Mouse (Mus musculus) gastrocnemius, postnatal 14 days (tissue): ENCODE data around the gene Cebpg. TPM values are rescaled to one million over a fixed set of nuclear protein-coding genes. Genes with fewer than 3 reads are reported as not detected.

Source experiments
- DNase-seq: peaks from one replicate; pipeline ENCODE4 v3.0.0; 2021; ENCODE audit warnings: mixed read lengths
- intact Hi-C: fragments of 180-260 bp; cut with DNase I; formaldehyde crosslinking; loops from one replicate; pipeline ENCODE4 v1.15.1; 2025; ENCODE audit warnings: low total_unique reads
- long read RNA-seq, 2 experiments: library from polyadenylated mRNA; stranded (forward); transcript quantifications; one replicate each; pipeline ENCODE4 v2.0.0; 2021
- total RNA-seq, 2 experiments: library from RNA; stranded (reverse); gene quantifications; 2 replicates each; pipeline ENCODE4 v1.2.3; 2021

Cebpg gene
- total RNA-seq = 10 to 100 TPM; 24.5 to 30.4 TPM
- long read RNA-seq, experiment 1, full-length matches to known transcripts = 32 of 37 reads
- long read RNA-seq, experiment 1, partial matches to known transcripts = 0 of 37 reads
- long read RNA-seq, experiment 1, other reads (novel, unspliced or antisense) = 5 of 37 reads
- long read RNA-seq, experiment 2, full-length matches to known transcripts = 30 of 34 reads
- long read RNA-seq, experiment 2, partial matches to known transcripts = 0 of 34 reads
- long read RNA-seq, experiment 2, other reads (novel, unspliced or antisense) = 4 of 34 reads

DNA sequence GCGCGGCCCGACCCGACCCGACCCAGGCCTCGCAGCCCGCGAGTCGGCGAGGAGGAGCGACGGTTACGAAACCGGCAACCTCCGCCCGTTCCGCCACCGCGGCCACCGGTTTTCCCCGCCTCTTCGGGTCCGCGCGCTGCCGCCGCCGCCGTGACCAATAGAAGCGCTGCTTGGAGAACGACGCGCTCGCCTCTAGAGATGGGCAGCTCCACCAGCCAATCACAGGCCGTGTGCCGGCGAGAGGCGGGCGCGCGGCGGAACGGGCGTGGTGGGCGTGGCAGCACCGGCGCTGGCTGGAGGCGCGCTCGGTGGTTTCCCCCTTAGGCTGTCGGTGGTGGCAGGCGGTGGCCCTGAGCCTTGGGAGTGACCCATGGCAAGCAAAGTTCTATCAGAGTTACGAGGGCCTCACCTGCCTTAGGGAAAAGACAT, at the start of gene Cebpg:
Cebpg (minus strand) TSS at position 138 of the 429 bp plus-strand sequence.
- peak; percentile 95 for DNase-seq
- intact Hi-C loops = no loop called here

DNA sequence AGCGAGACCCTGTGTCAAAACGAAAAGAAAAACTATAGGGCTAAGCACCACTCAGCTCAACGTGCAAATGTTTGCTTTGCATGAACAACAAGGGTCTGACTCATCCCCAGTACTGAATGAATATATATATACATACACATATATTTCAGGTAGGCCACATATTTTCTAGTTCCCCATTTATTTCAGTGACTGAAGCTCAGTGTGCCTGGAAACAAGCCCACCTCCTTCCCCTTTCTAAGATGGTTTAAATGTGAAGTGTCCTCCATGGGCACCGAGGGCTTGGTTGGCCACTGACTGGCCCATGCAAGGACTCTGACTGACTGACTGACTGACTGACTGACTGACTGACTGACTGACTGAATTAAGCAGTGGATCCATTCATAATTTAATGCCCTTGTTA, 43.2 kb upstream of the Cebpg start:
- DNase-seq = no peak
- intact Hi-C loops = no loop called here

DNA sequence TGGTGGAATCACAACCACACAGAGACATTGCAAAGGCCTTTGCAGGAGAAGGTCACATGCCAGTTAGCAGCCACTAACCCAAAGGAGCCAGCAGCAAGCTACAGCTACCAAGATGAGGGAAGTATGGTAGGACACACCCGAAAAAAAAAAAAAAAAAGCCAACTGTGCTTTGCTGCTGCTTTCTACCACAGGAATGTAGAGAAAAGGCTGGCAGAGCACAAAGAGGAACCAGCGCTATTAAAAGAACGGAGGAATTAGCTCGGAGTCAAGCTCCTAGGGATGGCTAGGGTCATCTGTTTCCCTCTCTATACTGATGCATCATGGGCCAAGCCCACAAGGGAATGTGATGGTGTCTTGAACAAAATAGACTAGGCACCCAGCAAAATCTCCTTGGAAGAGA, 42.4 kb upstream of the Cebpg start:
- DNase-seq = no peak
- intact Hi-C loops = no loop called here

DNA sequence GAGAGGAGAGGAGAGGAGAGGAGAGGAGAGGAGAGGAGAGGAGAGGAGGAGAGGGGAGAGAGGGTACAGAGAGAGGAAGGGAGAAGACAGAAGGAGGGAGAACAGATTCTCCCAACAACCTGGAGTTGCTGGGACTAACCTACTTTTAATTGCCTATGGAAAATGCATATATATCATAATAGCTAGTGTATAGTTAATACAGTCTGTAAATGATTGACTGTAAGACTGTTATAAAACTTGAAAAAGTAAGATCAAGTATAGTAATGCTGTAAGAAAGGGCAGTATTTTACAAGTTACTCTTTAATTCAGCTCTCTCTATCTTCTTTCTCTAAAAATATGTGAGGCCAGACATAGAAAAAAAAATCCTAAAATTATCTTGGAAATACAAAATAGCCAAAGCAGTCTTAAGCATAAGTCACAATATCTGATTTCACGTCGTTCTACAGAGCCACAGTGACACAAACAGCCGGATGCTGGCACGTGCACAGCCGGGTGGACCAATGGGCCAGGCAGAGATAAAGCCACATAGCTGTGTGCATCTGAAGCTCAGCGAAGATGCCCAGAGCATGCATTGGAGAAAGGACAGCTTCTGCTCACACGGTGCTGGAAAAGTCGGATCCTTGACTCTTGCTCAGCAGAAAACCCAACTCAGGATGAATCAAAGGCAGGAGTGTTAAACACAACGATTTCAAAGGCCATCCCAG, 38.8 kb upstream of the Cebpg start:
- intact Hi-C loops = no loop called here
- DNase-seq = no peak

DNA sequence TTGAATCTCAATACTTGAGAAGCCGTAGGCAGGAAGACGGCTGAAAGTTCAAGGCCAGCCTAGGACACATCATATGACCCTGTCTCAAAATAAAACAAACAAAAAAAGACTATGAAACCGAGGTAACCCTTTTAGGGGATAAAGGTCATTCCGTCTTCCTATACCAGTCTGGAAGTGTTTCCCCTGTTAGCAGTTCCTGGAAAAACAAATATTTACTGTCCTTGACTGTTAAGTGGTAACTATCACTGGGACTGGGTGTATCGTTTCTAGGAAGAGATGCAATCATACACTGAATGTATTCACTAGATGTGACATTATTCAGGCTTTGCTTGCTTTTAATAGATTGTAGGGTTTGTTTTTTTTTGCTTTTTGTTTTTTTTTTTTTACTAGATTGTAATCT, 34.2 kb upstream of the Cebpg start:
- intact Hi-C loops = no loop called here

DNA sequence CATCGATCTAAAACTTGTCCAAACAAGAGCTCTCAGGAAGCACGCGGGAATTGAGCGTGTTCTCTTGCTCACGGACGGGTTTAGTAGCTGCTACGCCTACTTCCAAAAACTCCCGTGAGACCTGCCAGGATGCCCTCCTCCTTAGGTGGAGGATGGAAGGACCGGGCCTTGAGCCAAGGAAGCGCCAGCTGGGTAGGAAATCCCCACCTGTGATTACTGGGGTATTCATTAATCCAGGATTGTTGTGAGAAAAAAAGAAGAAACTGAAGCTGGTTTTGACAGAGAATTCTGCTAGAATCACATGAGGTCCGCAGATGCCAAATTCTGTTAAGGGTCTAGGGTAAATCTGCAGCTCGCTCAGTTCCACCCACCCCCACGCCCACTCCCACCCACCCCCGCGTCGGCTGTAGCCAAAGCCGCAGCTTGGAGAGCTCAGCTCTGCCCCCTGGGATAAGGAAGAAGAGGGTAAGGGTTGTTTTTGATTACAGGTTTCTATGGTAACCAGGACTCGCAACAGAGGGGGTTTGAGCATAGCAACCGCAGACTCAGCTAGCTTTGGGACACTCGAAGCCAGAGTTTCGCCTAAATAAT, 30.0 kb upstream of the Cebpg start:
- intact Hi-C loops = no loop called here
- DNase-seq = peak; percentile 11

More for the DNA sequence above, 34.2 kb upstream of the Cebpg start:
- DNase-seq = no peak

DNA sequence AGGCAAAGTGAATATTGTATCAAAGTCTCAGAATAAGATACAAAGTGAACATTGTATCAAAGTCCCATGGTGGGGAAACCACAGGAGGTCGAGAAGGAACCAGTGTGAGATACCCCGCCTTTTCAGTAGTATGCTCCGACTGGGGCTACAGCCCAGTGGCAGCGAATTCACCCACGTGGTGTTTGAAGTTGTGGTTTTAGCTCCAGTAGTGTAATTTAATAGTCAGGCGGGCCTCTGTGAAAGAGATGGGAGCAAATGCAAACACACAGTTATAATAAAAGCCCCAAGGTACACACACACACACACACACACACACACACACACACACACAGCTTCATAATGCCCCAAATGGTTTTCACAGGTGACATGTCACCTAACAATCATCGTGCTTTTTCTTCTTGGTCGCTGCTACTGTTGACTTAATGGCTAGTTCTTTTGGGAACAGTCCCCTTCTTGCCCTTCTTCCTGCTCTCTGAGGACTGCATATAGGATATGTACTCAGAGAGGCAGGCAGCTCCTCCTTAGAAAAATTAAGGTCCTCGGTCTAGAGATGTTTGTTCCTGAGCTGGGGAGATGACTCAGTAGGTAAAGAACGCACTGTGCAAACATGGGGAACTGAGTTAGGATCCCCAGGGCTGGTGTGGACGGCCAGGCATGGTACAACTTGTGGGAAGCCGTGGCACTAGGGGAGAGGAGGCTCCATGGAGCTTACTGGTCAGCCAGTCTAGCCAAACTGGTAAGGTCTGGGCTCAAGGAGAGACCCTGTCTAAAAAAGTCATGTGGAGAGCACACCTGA, 28.4 kb upstream of the Cebpg start:
- intact Hi-C loops = no loop called here
- no peak for DNase-seq

DNA sequence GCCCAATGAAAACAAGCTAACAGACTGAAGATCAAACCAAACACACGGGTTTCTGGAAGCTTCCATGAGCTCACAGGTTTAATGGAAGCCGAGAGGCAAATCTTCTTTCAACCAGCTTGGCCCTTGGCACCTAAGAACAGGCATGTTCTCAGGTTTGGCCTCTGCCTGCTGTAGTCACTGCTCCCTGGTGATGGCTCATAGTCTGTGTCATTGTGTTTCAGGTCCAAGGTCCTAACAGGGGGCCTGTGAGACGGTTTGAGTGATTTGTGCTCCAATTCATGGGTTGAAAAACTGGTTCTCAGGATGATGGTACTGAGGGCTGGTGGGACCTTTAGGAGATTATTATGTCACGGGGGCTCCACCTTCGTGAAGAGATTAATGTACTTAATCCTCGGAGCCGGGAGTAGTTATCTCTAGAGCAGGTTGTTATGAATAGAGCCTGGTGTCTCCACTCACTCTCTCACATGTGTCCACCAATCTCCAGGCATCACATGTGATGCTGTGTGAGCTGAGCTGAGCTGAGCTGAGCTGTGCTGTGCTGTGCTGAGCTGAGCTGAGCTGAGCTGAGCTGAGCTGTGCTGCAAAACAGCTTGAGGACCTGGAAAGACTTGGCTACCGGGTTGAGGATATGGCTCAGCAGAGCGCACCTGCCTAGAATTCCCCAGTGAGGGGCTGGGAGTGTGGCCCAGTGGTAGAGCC, 25.2 kb upstream of the Cebpg start:
- no peak for DNase-seq
- intact Hi-C loops = no loop called here

DNA sequence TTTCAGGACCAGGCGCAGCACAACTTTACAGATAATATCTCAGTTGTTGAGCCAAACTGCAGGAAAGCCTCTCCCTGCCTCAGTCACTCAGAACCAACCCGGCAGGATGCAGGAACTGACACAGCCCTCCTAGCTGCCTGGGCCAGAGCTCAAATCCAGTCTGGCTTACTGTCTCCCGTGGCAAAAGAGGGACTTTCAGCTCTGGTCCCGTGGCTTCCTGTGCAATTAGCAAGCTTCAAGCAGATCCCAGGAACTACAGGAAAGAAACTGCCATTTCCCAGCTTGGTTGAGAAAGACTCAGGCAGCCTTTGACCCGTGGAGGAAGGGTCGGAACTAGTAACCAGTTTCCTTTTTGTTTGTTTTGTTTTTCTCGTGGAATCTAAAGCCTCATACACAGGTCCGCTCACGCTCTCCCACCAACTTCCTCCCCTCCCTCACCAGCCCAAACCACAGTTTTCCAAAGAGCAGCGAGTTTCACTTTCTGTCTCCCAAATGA, 24.5 kb upstream of the Cebpg start:
- peak; percentile 30 for DNase-seq
- intact Hi-C loops = no loop called here

DNA sequence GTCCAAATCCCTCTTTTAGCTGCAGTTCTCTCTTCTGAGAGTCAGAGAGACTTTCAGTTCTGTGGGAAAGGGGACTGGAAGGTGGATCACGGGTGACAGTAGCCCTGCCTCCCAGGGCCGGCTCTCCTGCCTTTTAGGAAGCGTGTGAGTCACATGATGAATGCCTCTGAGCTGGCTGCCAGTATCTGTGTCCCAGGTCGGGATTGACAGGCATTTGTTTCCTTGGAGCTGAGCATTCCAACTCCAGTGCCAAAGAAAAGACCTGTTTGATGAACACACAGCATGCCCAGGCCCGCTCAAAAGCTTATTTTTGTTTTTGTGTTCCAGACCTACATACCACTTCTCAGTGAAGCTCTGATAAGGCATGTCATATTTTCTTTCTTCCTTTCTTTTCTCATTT, 20.3 kb upstream of the Cebpg start:
- intact Hi-C loops = no loop called here
- DNase-seq = no peak

DNA sequence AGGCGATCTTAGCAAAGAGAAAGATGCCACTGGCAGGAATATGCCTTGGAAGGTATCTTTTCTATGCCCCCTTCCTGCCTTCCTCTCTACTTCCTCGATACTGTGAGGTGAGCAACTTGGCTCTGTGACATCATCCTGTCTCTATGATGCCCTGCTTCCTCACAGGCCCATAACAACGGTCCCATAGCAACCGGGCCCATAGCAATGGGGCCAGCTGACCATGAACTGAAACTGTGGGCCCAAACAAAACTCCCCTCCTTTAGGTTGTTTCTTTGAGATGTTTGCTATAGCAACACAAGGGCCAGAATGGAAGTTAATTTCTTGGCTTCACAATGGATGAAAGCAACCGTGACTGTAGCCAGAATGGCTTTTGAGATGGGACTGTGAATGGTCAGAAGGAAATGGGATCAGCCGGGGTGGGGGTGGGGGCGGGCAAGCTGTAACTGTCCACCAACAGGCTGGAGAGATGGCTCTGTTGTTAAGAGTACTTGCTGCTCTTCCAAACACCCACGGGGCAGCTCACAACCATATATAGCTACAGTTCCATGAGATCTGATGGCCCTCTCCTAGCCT, 10.4 kb upstream of the Cebpg start:
- intact Hi-C loops = loop anchor here (10.0 kb wide), 1 partner anchor 48 kb away; the partner anchor contains the start of gene Cebpa

DNA sequence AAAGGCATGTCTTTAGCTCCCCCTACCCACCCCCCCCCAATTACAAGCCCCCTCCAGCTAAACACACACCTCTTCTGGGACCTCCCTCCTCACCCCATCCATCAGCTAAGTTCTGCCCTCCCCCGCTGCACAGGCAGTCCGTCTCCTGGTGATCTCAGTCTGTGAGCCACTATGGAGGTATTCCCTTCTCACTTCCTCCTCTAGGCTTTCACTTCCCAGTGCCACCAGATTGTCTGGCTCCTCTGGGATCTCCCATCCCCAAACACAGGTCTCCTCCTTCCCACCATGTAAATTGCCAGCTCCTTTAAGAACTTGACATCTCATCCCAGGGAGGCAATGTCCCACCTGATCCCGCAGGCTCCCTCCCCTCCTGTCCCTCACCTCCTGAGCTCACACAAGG, 9.6 kb upstream of the Cebpg start:
- intact Hi-C loops = loop anchor here (10.0 kb wide), 1 partner anchor 49 kb away; the partner anchor contains the start of gene Cebpa
- DNase-seq = no peak

More for the DNA sequence above, 10.4 kb upstream of the Cebpg start:
- no peak for DNase-seq

DNA sequence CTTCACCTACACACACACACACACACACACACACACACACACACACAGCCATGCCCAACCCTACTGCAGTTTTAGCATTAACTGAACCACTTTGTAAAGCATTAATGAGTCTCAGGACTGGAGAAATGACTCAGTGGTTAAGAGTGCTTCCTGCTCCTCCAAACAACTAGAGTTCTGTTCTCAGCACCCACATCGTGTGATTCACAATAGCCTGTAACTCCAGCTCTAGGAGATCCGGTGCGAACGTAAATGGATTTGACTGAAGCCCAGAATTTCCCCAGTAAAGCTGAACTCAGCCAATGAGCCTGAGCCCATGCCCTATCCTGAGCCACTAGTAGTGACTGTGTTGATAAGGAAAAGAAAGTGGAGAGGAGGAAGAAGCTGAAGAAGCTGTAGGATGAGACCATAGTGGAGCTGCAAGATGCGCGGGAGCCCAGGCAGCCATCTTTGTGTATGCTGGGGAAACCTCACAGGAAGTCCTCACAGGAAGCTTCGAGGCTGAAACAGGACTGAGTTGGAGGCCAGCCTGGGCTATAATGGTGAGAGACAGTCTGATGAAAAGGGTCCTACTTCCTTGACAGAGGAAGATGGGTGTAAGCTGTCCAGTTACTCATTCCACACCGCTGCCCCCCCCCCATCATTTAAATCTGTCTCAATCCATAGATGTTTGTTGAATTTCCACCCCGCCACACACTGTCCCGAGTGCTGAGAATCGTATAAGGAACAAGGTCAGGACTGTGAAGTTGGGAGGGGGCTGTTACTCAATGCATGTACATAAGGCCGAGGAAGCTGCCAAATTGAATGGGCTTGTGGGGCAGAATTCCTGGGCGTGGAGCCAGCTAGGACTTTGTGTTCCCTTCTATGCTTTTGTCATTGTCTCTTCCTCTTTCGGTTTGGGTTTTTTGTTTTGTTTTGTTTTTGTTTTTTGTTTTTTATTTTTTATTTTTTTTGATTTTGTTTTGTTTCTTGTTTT, 8.2 kb upstream of the Cebpg start:
- intact Hi-C loops = loop anchor here (10.0 kb wide), 1 partner anchor 50 kb away; the partner anchor contains the start of gene Cebpa

DNA sequence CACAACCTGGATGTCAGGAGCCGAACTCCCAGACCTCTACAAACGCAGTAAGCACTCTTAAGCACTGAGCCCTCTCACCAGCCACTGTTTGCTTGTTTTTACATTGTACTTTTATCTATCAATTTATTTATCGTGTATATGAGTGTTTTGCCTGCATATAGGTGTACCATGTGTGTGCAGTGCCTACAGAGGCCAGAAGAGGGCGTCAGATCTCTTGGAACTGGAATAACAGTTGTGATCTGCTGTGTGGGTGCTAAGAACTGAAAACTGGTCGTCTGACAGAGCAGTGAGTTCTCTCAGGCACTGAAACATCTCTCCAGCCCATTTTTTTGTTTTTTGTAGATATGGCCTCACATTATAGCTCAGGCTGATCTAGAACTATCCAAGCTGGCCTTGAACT, 3.1 kb upstream of the Cebpg start:
- intact Hi-C loops = no loop called here
- DNase-seq = no peak

More for the DNA sequence above, 8.2 kb upstream of the Cebpg start:
- peak; percentile 43 for DNase-seq

DNA sequence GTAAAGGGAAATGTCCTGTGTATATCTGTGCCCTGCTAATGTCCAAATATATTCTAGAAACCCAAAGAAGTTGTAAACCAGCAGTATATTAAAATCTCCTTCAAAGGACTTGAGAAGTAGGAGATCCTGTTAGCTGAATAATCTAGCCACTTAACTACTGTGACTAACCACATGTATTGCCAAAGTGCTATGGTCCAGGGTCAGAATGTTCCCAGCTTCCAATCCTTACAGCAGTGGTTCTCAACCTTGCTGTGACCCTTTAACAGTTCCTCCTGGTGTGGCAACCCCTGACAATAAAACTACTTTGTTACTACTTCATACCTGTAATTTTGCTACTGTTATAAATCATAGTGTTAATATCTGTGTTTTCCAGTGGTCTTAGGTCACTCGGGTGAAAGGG, 2.0 kb upstream of the Cebpg start:
- intact Hi-C loops = no loop called here

DNA sequence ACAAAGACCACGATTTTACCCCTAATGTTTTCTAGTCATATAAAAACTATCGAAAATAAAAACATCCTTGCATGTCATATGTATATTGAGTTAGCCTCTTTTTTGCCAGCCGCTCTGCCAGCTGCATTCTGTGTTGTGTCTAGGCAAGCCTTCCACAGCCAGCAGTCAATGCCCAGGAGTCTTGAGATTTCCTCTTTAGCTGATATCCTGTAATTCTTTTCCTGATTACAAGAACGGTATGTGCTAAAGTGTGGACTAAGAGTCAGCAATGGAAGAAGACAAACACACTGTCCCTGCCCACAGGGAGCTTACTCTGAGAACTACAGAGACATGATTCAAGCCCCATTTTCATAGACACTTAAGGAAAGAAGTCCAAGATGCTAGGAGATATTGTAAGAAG, 1.2 kb upstream of the Cebpg start:
- no peak for DNase-seq
- intact Hi-C loops = no loop called here

More for the DNA sequence above, 2.0 kb upstream of the Cebpg start:
- no peak for DNase-seq

DNA sequence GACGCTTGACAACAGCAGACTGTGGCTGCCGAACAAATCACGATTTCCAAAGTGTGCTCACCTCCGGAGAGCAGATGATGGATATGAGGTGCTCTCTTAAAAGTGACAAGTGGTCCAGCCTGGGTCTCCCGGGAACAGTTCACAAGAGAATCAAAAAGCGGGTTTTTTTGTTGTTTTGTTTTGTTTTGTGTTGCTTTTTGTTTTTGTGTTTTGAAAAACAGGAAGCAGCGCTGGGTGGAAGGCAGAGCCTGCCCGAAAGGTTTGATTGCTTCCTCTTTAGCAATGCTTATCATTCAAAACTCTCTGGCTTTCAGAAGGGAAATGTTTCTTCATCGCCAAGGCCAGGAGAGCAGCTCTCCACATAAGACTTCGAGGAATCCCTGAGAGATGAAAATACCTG, 626 bp upstream of the Cebpg start:
- DNase-seq = no peak
- intact Hi-C loops = no loop called here
